Mouse (Mus musculus) neutrophil, adult 59 days (primary cell): Measurements from ENCODE around the gene Etnk2. TPM values are rescaled to one million over a fixed set of nuclear protein-coding genes. Genes with fewer than 3 reads are reported as not detected.

Experiments
- total RNA-seq, 2 experiments: library from RNA; stranded (reverse); gene quantifications; 1 replicate in 1 of 2; 2 replicates in 1 of 2; pipeline ENCODE4 v1.2.4; 2023

The Etnk2 gene
- total RNA-seq: under 1 TPM in 1 of 2 experiments, not detected in 1; 0.18 TPM

GRCm38 (mm10) chr1:133363276-133364021 is at the start of gene Etnk2:
TSS of gene Etnk2 (plus strand) at chr1:133363572.

GRCm38 (mm10) chr1:133321267-133321925 is 42.0 kb upstream of the Etnk2 start, which contains the start of gene Kiss1:
TSS of gene Kiss1 (plus strand) at chr1:133321875.

GRCm38 (mm10) chr1:133350210-133350609 is 13.2 kb upstream of the Etnk2 start, which contains the start of gene Ren1:
TSS of gene Ren1 (plus strand) at chr1:133350510.

GRCm38 (mm10) chr1:133423543-133424480 is 60.4 kb downstream of the Etnk2 start, which contains the start of gene Sox13:
TSS of gene Sox13 (minus strand) at chr1:133424377.

Other genes with a start within 250 kb of the Etnk2 start
- 100 to 1,000 TPM; 165 to 167 TPM for gene Ppp1r15b, start 232.4 kb upstream of the Etnk2 start, total RNA-seq
- gene Plekha6, start 199.4 kb upstream of the Etnk2 start, total RNA-seq: 1 to 10 TPM; 3.5 to 4.5 TPM
- gene Golt1a, start 53.8 kb upstream of the Etnk2 start, total RNA-seq: not detected
- not detected for gene Kiss1, start 41.7 kb upstream of the Etnk2 start, total RNA-seq
- not detected for gene Ren1, start 13.1 kb upstream of the Etnk2 start, total RNA-seq
- gene Sox13, start 60.8 kb downstream of the Etnk2 start, total RNA-seq: 1 to 10 TPM; 5.4 to 7.8 TPM
- 100 to 1,000 TPM in 1 of 2 experiments, 10 to 100 TPM in 1; 98.7 to 104 TPM for gene Snrpe, start 246.7 kb downstream of the Etnk2 start, total RNA-seq